Mouse (Mus musculus): ENCODE measurements around the gene Zbtb1. TPM values are rescaled to one million over a fixed set of nuclear protein-coding genes. Genes with fewer than 3 reads are reported as not detected.

Gene Zbtb1
- polyA plus RNA-seq, 1 experiment: 1.5 TPM

- peaks cover 21% of the 10 kb centered on the region; the same call in 1 of the 2 replicates for H3K4me1 ChIP-seq (ENCODE audit: control insufficient read depth, insufficient read depth, low read length)
- no peak for TF ChIP-seq POLR2A (IDR thresholded peaks at IDR 0.05; ENCODE audit: low read depth, low read length)
- no peak for TF ChIP-seq CTCF (conservative IDR thresholded peaks at IDR 0.05; ENCODE audit: insufficient read depth, insufficient read length, low read depth, low read length)
- no peaks in the 10 kb centered on the region for H3K27me3 ChIP-seq (replicated peaks; ENCODE audit: control insufficient read depth, insufficient read depth, low read length)
- under 1% methylated on average over 63 of the region's 63 CpGs for WGBS
- no peaks in the 10 kb centered on the region for H3K36me3 ChIP-seq (ENCODE audit: control insufficient read depth, insufficient read depth, low read length)
- H3K4me3 ChIP-seq (ENCODE audit: insufficient read depth, low read depth, low read length): peak overlapping the region; percentile 78
- peak; percentile 86 for DNase-seq
- H3K27ac ChIP-seq (ENCODE audit: insufficient read depth, low read depth, low read length): peak overlapping the region; percentile 82
Measured at GRCm38 (mm10) chr12:76370831-76371571, 935 bp downstream of the Zbtb1 start.

- H3K4me3 ChIP-seq (ENCODE audit: insufficient read depth, low read depth, low read length): no peak overlapping the region
- WGBS: 36% methylated on average over 7 of the region's 7 CpGs
Measured at GRCm38 (mm10) chr12:76372046-76372445, 2.0 kb downstream of the Zbtb1 start.

DNA sequence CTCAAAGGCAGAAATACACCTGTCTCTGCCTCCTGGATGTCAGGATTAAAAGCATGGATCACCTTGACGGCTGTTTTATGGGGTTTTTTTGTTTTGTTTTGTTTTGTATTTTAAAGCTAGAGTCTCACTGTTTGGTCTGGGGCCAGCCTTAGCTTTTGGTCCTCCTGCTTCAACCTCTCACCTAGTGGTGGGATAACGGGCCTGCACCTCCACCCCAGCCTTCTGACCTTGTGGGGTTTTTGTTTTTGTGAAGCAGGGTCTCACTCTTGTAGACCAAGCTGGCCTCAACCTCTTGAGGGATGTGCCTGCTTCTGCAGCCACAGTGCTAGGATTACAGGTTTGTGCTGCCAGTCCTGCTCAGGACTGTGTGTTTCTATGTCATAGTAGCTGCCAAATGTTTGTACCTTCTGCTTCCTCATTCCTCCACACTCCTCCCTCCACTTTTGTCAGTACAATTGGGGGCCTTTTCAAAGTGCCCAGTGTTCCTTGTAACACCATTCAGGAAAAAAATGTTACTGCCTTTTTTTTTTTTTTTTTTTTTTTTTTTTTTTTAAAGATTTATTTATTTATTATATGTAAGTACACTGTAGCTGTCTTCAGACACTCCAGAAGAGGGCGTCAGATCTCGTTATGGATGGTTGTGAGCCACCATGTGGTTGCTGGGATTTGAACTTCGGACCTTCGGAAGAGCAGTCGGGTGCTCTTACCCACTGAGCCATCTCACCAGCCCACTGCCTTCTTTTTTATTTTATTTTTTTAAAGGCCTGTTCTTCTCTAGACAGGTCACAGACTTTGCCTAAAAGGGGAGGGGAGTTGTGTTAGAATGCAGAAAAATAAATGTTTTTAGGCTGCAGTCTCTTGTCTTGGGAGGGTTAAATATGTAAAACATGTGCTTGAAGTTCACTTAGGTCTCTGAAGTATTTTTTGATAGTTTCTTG lies 3.1 kb downstream of the Zbtb1 start:
- 67% methylated on average over 7 of the region's 7 CpGs for WGBS
- H3K36me3 ChIP-seq (ENCODE audit: control insufficient read depth, insufficient read depth, low read length): no peaks in the 10 kb centered on the region
- H3K27me3 ChIP-seq (replicated peaks; ENCODE audit: control insufficient read depth, insufficient read depth, low read length): no peaks in the 10 kb centered on the region
- DNase-seq: no peak
- no peak overlapping the region for H3K4me3 ChIP-seq (ENCODE audit: insufficient read depth, low read depth, low read length)
- H3K4me1 ChIP-seq (ENCODE audit: control insufficient read depth, insufficient read depth, low read length): peaks cover 18% of the 10 kb centered on the region; the same call in 1 of the 2 replicates
- TF ChIP-seq POLR2A (IDR thresholded peaks at IDR 0.05; ENCODE audit: low read depth, low read length) (no peak), CTCF (conservative IDR thresholded peaks at IDR 0.05; ENCODE audit: insufficient read depth, insufficient read length, low read depth, low read length) (no peak)
- H3K27ac ChIP-seq (ENCODE audit: insufficient read depth, low read depth, low read length): no peak overlapping the region

More at GRCm38 (mm10) chr12:76372046-76372445, 2.0 kb downstream of the Zbtb1 start:
- Histone ChIP-seq H3K27ac (ENCODE audit: insufficient read depth, low read depth, low read length) (no peak overlapping the region), H3K4me1 (ENCODE audit: control insufficient read depth, insufficient read depth, low read length) (peaks cover 21% of the 10 kb centered on the region; the same call in 1 of the 2 replicates), H3K27me3 (replicated peaks; ENCODE audit: control insufficient read depth, insufficient read depth, low read length) (no peaks in the 10 kb centered on the region), H3K36me3 (ENCODE audit: control insufficient read depth, insufficient read depth, low read length) (no peaks in the 10 kb centered on the region)
- DNase-seq: no peak
- TF ChIP-seq CTCF (conservative IDR thresholded peaks at IDR 0.05; ENCODE audit: insufficient read depth, insufficient read length, low read depth, low read length) (no peak), POLR2A (IDR thresholded peaks at IDR 0.05; ENCODE audit: low read depth, low read length) (no peak)

DNA sequence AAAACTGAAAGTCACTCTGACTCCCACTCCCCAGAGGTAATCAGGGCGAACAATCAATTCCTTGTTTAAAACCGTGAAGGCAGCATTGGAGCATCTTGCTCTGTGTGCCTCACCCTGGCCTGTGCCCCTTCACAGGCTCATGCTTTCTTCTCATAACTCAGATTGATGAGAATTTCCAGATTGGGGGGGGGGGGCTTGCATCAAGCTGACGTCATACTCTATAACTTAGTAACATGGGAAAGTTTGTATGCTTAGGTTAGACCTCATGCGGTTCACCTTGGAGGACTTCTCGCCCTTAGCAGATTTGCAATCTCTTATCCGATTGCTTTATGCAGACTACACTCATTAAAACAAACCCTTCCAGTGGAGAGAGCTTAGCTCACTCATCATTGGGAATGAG lies 3.9 kb downstream of the Zbtb1 start:
- TF ChIP-seq POLR2A (IDR thresholded peaks at IDR 0.05; ENCODE audit: low read depth, low read length) (no peak), CTCF (conservative IDR thresholded peaks at IDR 0.05; ENCODE audit: insufficient read depth, insufficient read length, low read depth, low read length) (no peak)
- no peaks in the 10 kb centered on the region for H3K36me3 ChIP-seq (ENCODE audit: control insufficient read depth, insufficient read depth, low read length)
- no peaks in the 10 kb centered on the region for H3K27me3 ChIP-seq (replicated peaks; ENCODE audit: control insufficient read depth, insufficient read depth, low read length)
- no peak overlapping the region for H3K27ac ChIP-seq (ENCODE audit: insufficient read depth, low read depth, low read length)
- H3K4me1 ChIP-seq (ENCODE audit: control insufficient read depth, insufficient read depth, low read length): peaks cover 13% of the 10 kb centered on the region; the same call in 1 of the 2 replicates
- H3K4me3 ChIP-seq (ENCODE audit: insufficient read depth, low read depth, low read length): no peak overlapping the region
- WGBS: 71% methylated on average over 6 of the region's 6 CpGs
- no peak for DNase-seq

DNA sequence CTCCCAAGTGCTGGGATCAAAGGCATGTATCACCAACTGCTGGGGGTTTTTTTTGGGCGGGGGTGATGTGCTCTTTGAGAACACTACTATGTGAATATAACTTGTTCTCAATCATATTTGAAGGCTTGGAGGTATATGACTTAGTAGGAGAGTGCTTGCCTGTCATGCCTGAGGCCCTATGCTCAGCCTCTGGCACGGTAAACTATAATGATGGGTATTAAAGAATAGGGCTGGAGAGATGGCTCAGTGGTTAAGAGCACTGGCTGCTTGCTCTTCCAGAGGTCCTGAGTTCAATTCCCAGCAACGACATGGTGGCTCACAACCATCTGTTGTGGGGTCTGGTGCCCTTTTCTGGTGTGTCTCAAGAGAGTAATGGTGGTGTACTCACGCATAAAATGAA lies 4.8 kb downstream of the Zbtb1 start:
- Histone ChIP-seq H3K4me1 (ENCODE audit: control insufficient read depth, insufficient read depth, low read length) (peaks cover 13% of the 10 kb centered on the region; the same call in 1 of the 2 replicates), H3K4me3 (ENCODE audit: insufficient read depth, low read depth, low read length) (no peak overlapping the region), H3K36me3 (ENCODE audit: control insufficient read depth, insufficient read depth, low read length) (no peaks in the 10 kb centered on the region), H3K27me3 (replicated peaks; ENCODE audit: control insufficient read depth, insufficient read depth, low read length) (no peaks in the 10 kb centered on the region), H3K27ac (ENCODE audit: insufficient read depth, low read depth, low read length) (no peak overlapping the region)
- WGBS: 80% methylated on average over 4 of the region's 4 CpGs
- TF ChIP-seq POLR2A (IDR thresholded peaks at IDR 0.05; ENCODE audit: low read depth, low read length): no peak
- TF ChIP-seq CTCF (conservative IDR thresholded peaks at IDR 0.05; ENCODE audit: insufficient read depth, insufficient read length, low read depth, low read length): no peak
- DNase-seq: no peak

DNA sequence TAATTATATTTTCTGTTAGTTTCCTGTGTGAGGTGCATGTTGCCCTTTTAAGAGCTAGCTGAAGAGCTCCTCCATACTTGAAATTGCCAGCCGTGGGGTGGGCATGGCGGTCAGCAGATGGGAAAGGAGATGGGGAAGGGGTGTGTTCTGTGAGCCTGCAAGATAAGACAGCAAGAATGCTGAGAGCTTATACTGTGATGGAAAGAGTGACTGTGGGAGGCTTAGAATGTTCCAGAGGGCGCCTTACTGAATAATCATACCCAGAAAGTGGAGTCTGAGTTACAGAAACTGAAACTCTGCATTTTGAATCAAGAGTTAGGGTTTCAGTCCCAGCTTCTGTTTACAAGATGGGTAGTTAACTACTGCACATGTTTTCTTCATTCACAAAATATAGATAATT lies 5.4 kb downstream of the Zbtb1 start:
- H3K4me1 ChIP-seq (ENCODE audit: control insufficient read depth, insufficient read depth, low read length): peaks cover 13% of the 10 kb centered on the region; the same call in 1 of the 2 replicates
- WGBS: 92% methylated on average over 3 of the region's 3 CpGs
- H3K36me3 ChIP-seq (ENCODE audit: control insufficient read depth, insufficient read depth, low read length): no peaks in the 10 kb centered on the region
- H3K27me3 ChIP-seq (replicated peaks; ENCODE audit: control insufficient read depth, insufficient read depth, low read length): no peaks in the 10 kb centered on the region
- no peak for TF ChIP-seq CTCF (conservative IDR thresholded peaks at IDR 0.05; ENCODE audit: insufficient read depth, insufficient read length, low read depth, low read length)
- no peak for TF ChIP-seq POLR2A (IDR thresholded peaks at IDR 0.05; ENCODE audit: low read depth, low read length)
- no peak overlapping the region for H3K27ac ChIP-seq (ENCODE audit: insufficient read depth, low read depth, low read length)
- no peak overlapping the region for H3K4me3 ChIP-seq (ENCODE audit: insufficient read depth, low read depth, low read length)
- DNase-seq: no peak

Measured in kidney, adult 2 months (tissue).